Mouse (Mus musculus) olfactory bulb, adult 2 months (tissue): Measurements from ENCODE around the gene Rtel1.

ENCODE experiments used
- CTCF ChIP-seq: fragments of 200-500 bp; IDR thresholded peaks from 2 replicates; pipeline ENCODE4 v1.5.1; 2012; ENCODE audit warnings: low read depth, mild to moderate bottlenecking, low read length, moderate library complexity; ENCODE audit not compliant: insufficient read depth
- POLR2A ChIP-seq: fragments of 200-500 bp; IDR thresholded peaks from 2 replicates; pipeline ENCODE4 v1.6.1; 2012; ENCODE audit warnings: mild to moderate bottlenecking, low read depth, low read length, moderate library complexity; ENCODE audit not compliant: insufficient read depth

DNA sequence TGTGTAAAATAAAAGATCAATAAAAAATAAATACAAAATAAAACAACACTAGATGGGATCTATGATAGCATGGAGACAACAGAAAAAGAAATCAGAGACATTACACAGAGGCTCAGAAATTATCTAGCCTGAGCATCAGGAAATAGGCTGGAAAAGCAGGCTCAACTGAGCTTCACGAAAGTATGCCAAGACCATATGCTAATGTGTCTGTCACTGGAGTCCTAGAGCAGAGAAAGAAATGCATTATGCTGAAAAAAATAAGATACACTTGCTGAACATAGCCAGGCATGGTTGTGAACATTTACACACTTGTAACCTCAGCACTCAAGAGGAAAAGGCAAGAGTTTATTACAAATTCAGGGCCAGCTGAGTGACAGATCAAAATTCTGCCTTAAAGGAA is 39.6 kb upstream of the Rtel1 start:
- TF ChIP-seq CTCF (no peak), POLR2A (no peak)
